Comparison of ENCODE assay signal across 8 mouse cellular contexts in the genomic region with DNA sequence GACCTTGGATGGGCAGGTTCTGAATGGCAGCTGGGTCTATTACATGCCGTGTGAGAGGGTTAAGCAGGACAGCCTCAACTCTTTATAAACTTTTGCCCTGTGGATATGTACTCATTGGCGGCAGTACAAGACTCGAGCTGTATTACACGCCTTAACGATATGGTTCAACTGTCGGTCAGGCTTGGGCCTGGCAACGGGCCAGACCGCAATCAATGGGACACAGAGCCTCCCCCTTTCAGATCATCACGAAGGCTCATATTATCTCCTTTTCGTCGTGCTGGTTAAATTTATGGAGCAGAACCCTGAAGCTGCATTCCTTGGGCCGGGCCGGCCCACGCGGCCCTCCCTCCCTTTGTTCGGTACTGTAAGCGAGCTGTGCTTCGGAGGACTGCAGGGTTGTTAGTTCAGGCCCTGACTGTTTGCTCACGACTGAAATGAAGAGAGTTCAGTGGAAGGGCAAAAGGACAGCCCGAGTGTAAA.
A peak's percentile ranks its signal among the peaks of the same experiment; 100 is the strongest.
DNase-seq lines count a peak whose midpoint lies in the region; ATAC-seq and TF ChIP-seq lines count a peak whose summit lies in the region.

No protein-coding gene starts in this region.

- TF ChIP-seq CTCF in bone marrow, adult 2 months (IDR thresholded peaks at IDR 0.05; ENCODE audit: control insufficient read depth, insufficient read depth, low read length) = no peak
- TF ChIP-seq CTCF in intestine, postnatal 0 days (IDR thresholded peaks at IDR 0.05; ENCODE audit: low read depth) = no peak
- no peak for TF ChIP-seq CTCF in liver, postnatal 0 days (IDR thresholded peaks at IDR 0.05; ENCODE audit: low read depth)

- ATAC-seq in intestine, postnatal 0 days = peak; percentile 87
- ATAC-seq in liver, postnatal 0 days = peak; percentile 86
- ATAC-seq in neural tube, embryonic 15.5 days (ENCODE audit: low FRiP score) = peak; percentile 77

- peak overlapping the region; percentile 79 for H3K27ac ChIP-seq in bone marrow, adult 2 months (ENCODE audit: control insufficient read depth, insufficient read depth, low read depth, low read length, poor library complexity)
- H3K27ac ChIP-seq in intestine, postnatal 0 days (ENCODE audit: low read depth, low read length) = peak overlapping the region; percentile 65
- H3K27ac ChIP-seq in liver, postnatal 0 days (ENCODE audit: low read depth) = peak overlapping the region; percentile 94
- H3K27ac ChIP-seq in neural tube, embryonic 15.5 days (replicated peaks) = peak overlapping the region; percentile 67

- no peak overlapping the region for H3K4me3 ChIP-seq in bone marrow, adult 2 months (replicated peaks; ENCODE audit: control insufficient read depth, low read depth, low read length)
- H3K4me3 ChIP-seq in intestine, postnatal 0 days (ENCODE audit: low read depth, low read length) = no peak overlapping the region
- no peak overlapping the region; the same call in 1 of the 2 replicates for H3K4me3 ChIP-seq in liver, postnatal 0 days (ENCODE audit: low read depth, low read length)
- H3K4me3 ChIP-seq in neural tube, embryonic 15.5 days (replicated peaks) = no peak overlapping the region

- no peaks in the 10 kb centered on the region for H3K9me3 ChIP-seq in intestine, postnatal 0 days (ENCODE audit: control insufficient read depth)
- H3K9me3 ChIP-seq in liver, postnatal 0 days (ENCODE audit: low read length) = no peaks in the 10 kb centered on the region
- no peaks in the 10 kb centered on the region for H3K9me3 ChIP-seq in neural tube, embryonic 15.5 days (replicated peaks)

- H3K4me2 ChIP-seq in intestine, postnatal 0 days (replicated peaks; ENCODE audit: low read depth) = no peak overlapping the region
- H3K4me2 ChIP-seq in liver, postnatal 0 days (ENCODE audit: low read depth, low read length) = peak overlapping the region; percentile 63
- no peak overlapping the region for H3K4me2 ChIP-seq in neural tube, embryonic 15.5 days

- H3K27me3 ChIP-seq in intestine, postnatal 0 days (replicated peaks; ENCODE audit: control insufficient read depth, insufficient read depth, low read length) = no peaks in the 10 kb centered on the region
- no peaks in the 10 kb centered on the region for H3K27me3 ChIP-seq in liver, postnatal 0 days (ENCODE audit: insufficient read depth, low read length)
- no peaks in the 10 kb centered on the region for H3K27me3 ChIP-seq in neural tube, embryonic 15.5 days (replicated peaks)

- H3K4me1 ChIP-seq in bone marrow, adult 2 months (ENCODE audit: control insufficient read depth, insufficient read depth, low read length) = peaks cover 16% of the 10 kb centered on the region; the same call in 1 of the 2 replicates
- peaks cover 24% of the 10 kb centered on the region for H3K4me1 ChIP-seq in intestine, postnatal 0 days (replicated peaks; ENCODE audit: control insufficient read depth, insufficient read depth, low read length)
- H3K4me1 ChIP-seq in liver, postnatal 0 days (ENCODE audit: insufficient read depth) = peaks cover 67% of the 10 kb centered on the region
- H3K4me1 ChIP-seq in neural tube, embryonic 15.5 days = peaks cover 20% of the 10 kb centered on the region

- intact Hi-C loops in gastrocnemius, postnatal 14 days (cut with DNase I; ENCODE audit: low total_unique reads) = no loop called here

- H3K9ac ChIP-seq in intestine, postnatal 0 days (ENCODE audit: low read depth, low read length) = no peak overlapping the region
- peak overlapping the region; percentile 55 for H3K9ac ChIP-seq in liver, postnatal 0 days (replicated peaks)
- no peak overlapping the region for H3K9ac ChIP-seq in neural tube, embryonic 15.5 days (replicated peaks)

- peak; percentile 96 for TF ChIP-seq EP300 in liver, postnatal 0 days (IDR thresholded peaks at IDR 0.05; ENCODE audit: low read depth)

- TF ChIP-seq POLR2A in bone marrow, adult 2 months (IDR thresholded peaks at IDR 0.05; ENCODE audit: borderline replicate concordance, control insufficient read depth, low read depth, low read length) = no peak

- 32% methylated on average over 20 of the region's 20 CpGs for WGBS in bone marrow, adult 2 months
- WGBS in intestine, postnatal 0 days = under 1% methylated on average over 20 of the region's 20 CpGs
- 23% methylated on average over 20 of the region's 20 CpGs for WGBS in liver, postnatal 0 days (ENCODE audit: insufficient replicate concordance)
- 7% methylated on average over 20 of the region's 20 CpGs for WGBS in neural tube, embryonic 15.5 days

- H3K36me3 ChIP-seq in intestine, postnatal 0 days (ENCODE audit: control insufficient read depth, insufficient read depth) = no peaks in the 10 kb centered on the region
- no peaks in the 10 kb centered on the region for H3K36me3 ChIP-seq in liver, postnatal 0 days (replicated peaks; ENCODE audit: insufficient read depth, low read length)
- H3K36me3 ChIP-seq in neural tube, embryonic 15.5 days = peaks cover 5% of the 10 kb centered on the region; the same call in 1 of the 2 replicates

- DNase-seq in Muller cell, postnatal 12 days (ENCODE audit: inconsistent ontology term) = peak; percentile 98
- peak; percentile 65 for DNase-seq in gastrocnemius, postnatal 14 days
- DNase-seq in liver, postnatal 0 days = peak; percentile 90
- no peak for DNase-seq in frontal cortex, postnatal 25 days (ENCODE audit: low spot score in 2 of 2)
- no peak for DNase-seq in layer of hippocampus, postnatal 36 days

Comparison
In these comparisons a context has a peak if more than half of its experiments do, and no peak if none do; other contexts are left out.
1. DNase-seq: peak in Muller cell, postnatal 12 days (single experiment), gastrocnemius, postnatal 14 days (single experiment) and liver, postnatal 0 days (single experiment); none in frontal cortex, postnatal 25 days (0 of 2) and layer of hippocampus, postnatal 36 days (0 of 2).
2. Peak in every context shown above with its lines, with median percentiles within 50 percentile points of each other: H3K27ac ChIP-seq and ATAC-seq.